Mouse (Mus musculus): ENCODE data around the gene Mum1. TPM values are rescaled to one million over a fixed set of nuclear protein-coding genes. Genes with fewer than 3 reads are reported as not detected.

Gene Mum1
- polyA plus RNA-seq, 1 experiment from 2014 or later: 21.9 TPM

DNA sequence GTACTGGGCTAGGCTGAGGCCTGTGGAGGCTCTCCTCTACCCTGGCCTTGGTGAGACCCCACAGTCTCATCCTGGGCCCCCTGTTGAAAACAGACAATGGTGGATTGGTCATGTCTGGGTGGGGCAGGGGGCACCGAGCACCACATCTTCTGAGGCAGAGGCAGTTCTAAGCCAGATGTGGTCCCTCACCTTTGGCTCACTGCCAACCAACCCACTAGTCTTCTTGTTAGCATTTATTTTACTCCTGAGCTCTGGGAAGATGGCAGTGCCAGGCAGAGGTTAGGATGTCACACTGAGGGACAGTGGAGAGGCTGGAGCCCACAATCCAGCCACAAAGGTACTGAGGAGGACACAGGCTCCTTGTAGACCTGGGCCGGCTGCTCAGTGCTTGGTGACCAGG, 31.7 kb downstream of the Mum1 start:
- H3K36me3 ChIP-seq (ENCODE audit: control insufficient read depth, insufficient read depth): peaks cover 61% of the 10 kb centered on the region

DNA sequence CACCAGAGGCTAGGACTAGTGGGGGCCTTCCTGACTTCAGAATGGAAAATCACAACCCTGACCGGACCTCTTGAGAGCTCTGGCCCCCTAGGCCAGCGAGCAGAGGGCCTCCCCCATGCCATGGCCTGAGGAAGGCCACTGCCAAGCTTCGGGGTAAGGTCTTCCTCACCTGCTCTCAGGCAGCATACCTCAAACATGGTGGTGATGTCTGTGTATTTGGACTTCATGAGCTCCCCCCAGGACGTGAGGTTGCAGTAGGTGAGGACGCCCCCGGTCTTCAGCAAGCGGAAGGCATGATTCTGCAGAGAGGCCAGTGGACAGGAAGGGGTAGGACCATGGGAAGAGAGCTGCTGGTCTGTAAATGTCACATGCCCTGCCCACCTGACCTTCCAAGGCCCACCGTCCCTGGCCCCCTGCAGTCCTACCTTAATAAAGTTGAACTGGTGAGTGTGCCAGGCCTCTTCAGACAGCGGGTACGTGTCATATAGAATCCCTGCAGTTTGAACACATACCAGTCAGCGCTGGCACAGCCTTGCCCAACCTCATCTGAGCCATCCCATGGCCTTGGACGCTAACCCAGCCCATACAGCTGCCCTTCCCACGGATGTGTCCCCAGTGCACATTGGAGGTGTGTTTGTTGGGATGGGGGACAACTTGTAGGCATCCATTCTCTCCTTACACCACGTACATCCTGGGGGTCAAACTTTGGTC, 32.7 kb downstream of the Mum1 start:
- H3K9me3 ChIP-seq (ENCODE audit: control insufficient read depth): no peaks in the 10 kb centered on the region
- no peak overlapping the region for H3K4me2 ChIP-seq (replicated peaks; ENCODE audit: low read depth)
- H3K27me3 ChIP-seq (replicated peaks; ENCODE audit: control insufficient read depth, insufficient read depth, low read length): no peaks in the 10 kb centered on the region
- peaks cover 7% of the 10 kb centered on the region; the same call in 1 of the 2 replicates for H3K4me1 ChIP-seq (replicated peaks; ENCODE audit: control insufficient read depth, insufficient read depth, low read length)
- no peak for ATAC-seq
- no peak overlapping the region for H3K27ac ChIP-seq (ENCODE audit: low read depth, low read length)
- H3K4me3 ChIP-seq (ENCODE audit: low read depth, low read length): no peak overlapping the region
- no peak overlapping the region for H3K9ac ChIP-seq (ENCODE audit: low read depth, low read length)
- TF ChIP-seq CTCF (IDR thresholded peaks at IDR 0.05; ENCODE audit: low read depth): no peak
- 90% methylated on average over 14 of the region's 14 CpGs for WGBS
- peaks cover 52% of the 10 kb centered on the region for H3K36me3 ChIP-seq (ENCODE audit: control insufficient read depth, insufficient read depth)

More for the DNA sequence above, 31.7 kb downstream of the Mum1 start:
- no peak overlapping the region for H3K4me3 ChIP-seq (ENCODE audit: low read depth, low read length)
- no peaks in the 10 kb centered on the region for H3K9me3 ChIP-seq (ENCODE audit: control insufficient read depth)
- ATAC-seq: no peak
- H3K27ac ChIP-seq (ENCODE audit: low read depth, low read length): no peak overlapping the region
- H3K27me3 ChIP-seq (replicated peaks; ENCODE audit: control insufficient read depth, insufficient read depth, low read length): no peaks in the 10 kb centered on the region
- TF ChIP-seq CTCF (IDR thresholded peaks at IDR 0.05; ENCODE audit: low read depth): no peak
- WGBS: 76% methylated on average over 2 of the region's 2 CpGs
- no peak overlapping the region for H3K4me2 ChIP-seq (replicated peaks; ENCODE audit: low read depth)
- no peak overlapping the region for H3K9ac ChIP-seq (ENCODE audit: low read depth, low read length)
- peaks cover 7% of the 10 kb centered on the region; the same call in 1 of the 2 replicates for H3K4me1 ChIP-seq (replicated peaks; ENCODE audit: control insufficient read depth, insufficient read depth, low read length)

DNA sequence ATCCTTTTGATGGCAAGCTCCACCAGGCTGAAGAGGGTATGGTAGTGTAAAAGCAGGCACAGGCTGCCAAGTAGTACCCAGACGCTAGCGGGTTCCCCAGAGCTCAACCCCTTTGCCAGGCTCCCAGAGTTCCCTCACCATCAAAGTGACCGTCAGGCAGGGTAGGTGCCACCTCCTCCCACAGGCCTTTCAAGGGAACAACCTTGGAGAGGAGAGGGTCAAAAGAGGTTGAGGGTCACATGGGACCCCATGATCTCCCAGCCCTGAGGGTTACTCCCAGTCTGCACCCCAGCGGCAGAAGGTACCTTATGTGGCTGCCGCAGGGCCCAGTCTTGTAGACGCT, 33.2 kb downstream of the Mum1 start:
- peak overlapping the region; percentile 45 for H3K4me3 ChIP-seq (ENCODE audit: low read depth, low read length)
- peak overlapping the region; percentile 95 for H3K4me2 ChIP-seq (replicated peaks; ENCODE audit: low read depth)
- H3K27ac ChIP-seq (ENCODE audit: low read depth, low read length): no peak overlapping the region
- no peak for TF ChIP-seq CTCF (IDR thresholded peaks at IDR 0.05; ENCODE audit: low read depth)
- no peaks in the 10 kb centered on the region for H3K27me3 ChIP-seq (replicated peaks; ENCODE audit: control insufficient read depth, insufficient read depth, low read length)
- WGBS: 80% methylated on average over 6 of the region's 6 CpGs
- no peak for ATAC-seq
- H3K9ac ChIP-seq (ENCODE audit: low read depth, low read length): no peak overlapping the region
- peaks cover 7% of the 10 kb centered on the region; the same call in 1 of the 2 replicates for H3K4me1 ChIP-seq (replicated peaks; ENCODE audit: control insufficient read depth, insufficient read depth, low read length)
- no peaks in the 10 kb centered on the region for H3K9me3 ChIP-seq (ENCODE audit: control insufficient read depth)
- peaks cover 47% of the 10 kb centered on the region for H3K36me3 ChIP-seq (ENCODE audit: control insufficient read depth, insufficient read depth)

DNA sequence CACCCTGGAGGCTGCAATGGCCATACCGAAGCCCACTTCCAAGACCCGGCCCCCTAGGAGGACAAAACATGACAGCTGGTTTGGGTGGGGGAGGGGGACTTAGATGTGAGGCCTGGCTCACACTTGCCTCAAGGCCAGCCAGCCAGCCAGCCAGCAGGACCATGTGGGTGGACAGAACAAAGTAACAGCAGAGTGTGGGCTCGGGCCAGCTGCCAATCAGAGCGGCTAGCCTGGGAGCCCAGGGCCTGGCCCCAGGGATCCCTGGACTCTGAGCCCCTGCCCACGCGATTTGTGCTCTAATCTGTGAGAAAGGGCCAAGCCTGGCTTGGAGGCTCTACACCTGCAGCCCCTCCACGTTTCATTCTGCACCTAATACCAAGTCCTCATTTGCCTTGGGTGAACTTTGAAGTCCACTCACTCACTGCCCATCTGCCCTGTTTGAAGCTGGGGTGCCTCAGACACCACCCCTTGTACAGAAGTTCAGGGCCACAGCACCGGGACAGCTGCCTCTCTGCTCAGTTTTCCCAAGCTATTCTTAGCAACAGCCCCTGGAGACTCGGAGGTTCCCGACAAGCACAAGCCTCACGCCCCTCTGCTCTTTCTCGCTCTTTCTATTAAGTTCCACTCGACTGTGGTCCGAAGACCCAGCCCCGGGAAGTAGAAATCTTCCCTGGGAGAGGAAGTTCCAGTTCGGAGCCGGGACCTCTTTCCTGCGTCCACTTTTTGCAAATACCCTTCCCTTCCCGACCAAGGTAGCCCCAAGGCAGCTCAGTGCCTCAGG, 33.8 kb downstream of the Mum1 start:
- Histone ChIP-seq H3K9me3 (ENCODE audit: control insufficient read depth) (no peaks in the 10 kb centered on the region), H3K27ac (ENCODE audit: low read depth, low read length) (peak overlapping the region; percentile 93), H3K27me3 (replicated peaks; ENCODE audit: control insufficient read depth, insufficient read depth, low read length) (no peaks in the 10 kb centered on the region), H3K4me2 (replicated peaks; ENCODE audit: low read depth) (peak overlapping the region; percentile 95), H3K4me3 (ENCODE audit: low read depth, low read length) (peak overlapping the region; percentile 45), H3K4me1 (replicated peaks; ENCODE audit: control insufficient read depth, insufficient read depth, low read length) (peaks cover 7% of the 10 kb centered on the region; the same call in 1 of the 2 replicates), H3K36me3 (ENCODE audit: control insufficient read depth, insufficient read depth) (peaks cover 41% of the 10 kb centered on the region), H3K9ac (ENCODE audit: low read depth, low read length) (peak overlapping the region; percentile 51)
- ATAC-seq: no peak
- no peak for TF ChIP-seq CTCF (IDR thresholded peaks at IDR 0.05; ENCODE audit: low read depth)
- 7% methylated on average over 19 of the region's 19 CpGs for WGBS

DNA sequence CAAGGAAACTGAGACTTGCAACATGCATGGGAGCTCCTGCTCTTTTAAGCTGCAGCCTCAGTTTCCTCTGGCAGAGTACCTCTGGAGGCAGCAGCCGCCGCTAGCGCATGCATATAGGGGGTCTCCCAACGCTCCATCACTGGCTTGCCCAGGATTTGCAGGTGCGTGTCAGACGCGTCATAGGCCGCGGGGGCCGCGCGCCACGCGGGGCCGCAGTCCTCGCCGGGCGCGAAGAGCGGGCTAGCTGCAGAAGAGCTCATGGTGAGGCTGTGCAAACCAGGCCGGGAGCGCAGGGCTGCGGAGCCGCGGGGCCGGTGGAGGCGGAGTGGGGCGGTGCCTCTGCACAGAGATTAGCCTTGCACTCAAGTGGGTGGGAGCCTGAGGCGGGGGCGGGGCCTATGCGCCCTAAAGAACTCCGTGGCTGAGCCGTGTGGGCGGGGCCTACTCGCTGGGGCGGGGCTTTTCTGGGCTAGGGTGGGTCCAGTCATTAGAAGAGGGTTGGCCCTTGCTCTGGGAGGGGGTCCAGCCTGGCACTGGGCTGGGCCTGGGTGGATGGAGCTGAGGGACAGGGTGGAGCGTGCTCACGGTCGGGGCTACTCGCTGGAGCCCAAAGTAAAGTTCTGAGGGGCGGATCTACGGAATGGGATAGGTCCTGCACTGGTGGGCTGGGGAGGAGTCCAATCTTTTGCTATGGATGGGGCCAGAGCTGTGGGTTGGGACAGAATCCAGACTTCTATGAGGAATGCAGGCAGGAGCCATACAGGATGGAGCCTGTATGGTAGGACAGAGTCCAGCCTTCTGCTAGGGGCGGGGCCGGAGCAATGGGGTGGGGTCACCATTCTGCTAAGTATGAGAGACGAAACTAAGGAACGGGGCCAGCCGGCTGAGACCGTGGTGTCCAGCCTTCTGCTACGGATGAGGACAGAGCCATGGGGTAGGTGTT, 34.7 kb downstream of the Mum1 start, which contains the start of the genes Gamt and Dazap1:
TSS of gene Gamt (minus strand) at position 371 of the 943 bp plus-strand sequence.
TSS of gene Dazap1 (plus strand) at position 845 of the 943 bp plus-strand sequence.
- peak; percentile 88 for ATAC-seq
- WGBS: under 1% methylated on average over 49 of the region's 49 CpGs

More for the DNA sequence above, 34.7 kb downstream of the Mum1 start, which contains the start of the genes Gamt and Dazap1:
- 0 out of 2 replicates have a peak, but pooled peaks have one; percentile 1 for TF ChIP-seq CTCF (IDR thresholded peaks at IDR 0.05; ENCODE audit: low read depth)
- peaks cover 32% of the 10 kb centered on the region for H3K36me3 ChIP-seq (ENCODE audit: control insufficient read depth, insufficient read depth)
- H3K27me3 ChIP-seq (replicated peaks; ENCODE audit: control insufficient read depth, insufficient read depth, low read length): no peaks in the 10 kb centered on the region
- H3K9me3 ChIP-seq (ENCODE audit: control insufficient read depth): no peaks in the 10 kb centered on the region
- peak within 1 kb of the TSS; percentile 95 for H3K4me2 ChIP-seq (replicated peaks; ENCODE audit: low read depth)
- H3K4me1 ChIP-seq (replicated peaks; ENCODE audit: control insufficient read depth, insufficient read depth, low read length): peaks cover 7% of the 10 kb centered on the region; the same call in 1 of the 2 replicates
- peak within 1 kb of the TSS; percentile 54 for H3K9ac ChIP-seq (ENCODE audit: low read depth, low read length)
- peak within 1 kb of the TSS; percentile 93 for H3K27ac ChIP-seq (ENCODE audit: low read depth, low read length)
- H3K4me3 ChIP-seq (ENCODE audit: low read depth, low read length): peak within 1 kb of the TSS; percentile 45
